Mouse (Mus musculus) gastrocnemius, postnatal 14 days (tissue): ENCODE results near the gene Gm13199. TPM values are rescaled to one million over a fixed set of nuclear protein-coding genes. Genes with fewer than 3 reads are reported as not detected.

Source experiments
- DNase-seq: peaks from one replicate; pipeline ENCODE4 v3.0.0; 2021; ENCODE audit warnings: mixed read lengths
- intact Hi-C: fragments of 180-260 bp; cut with DNase I; formaldehyde crosslinking; loops from one replicate; pipeline ENCODE4 v1.15.1; 2025; ENCODE audit warnings: low total_unique reads
- long read RNA-seq, 2 experiments: library from polyadenylated mRNA; stranded (forward); transcript quantifications; one replicate each; pipeline ENCODE4 v2.0.0; 2021
- total RNA-seq, 2 experiments: library from RNA; stranded (reverse); gene quantifications; 2 replicates each; pipeline ENCODE4 v1.2.3; 2021

Gene Gm13199
- total RNA-seq = under 1 TPM in 1 of 2 experiments, not detected in 1; 0.40 TPM
- long read RNA-seq, experiment 1 = 0 reads
- long read RNA-seq, experiment 2 = 0 reads

- intact Hi-C loops = no loop called here
- DNase-seq = no peak
These were observed at the start of gene Gm13199 for GRCm38 (mm10) chr2:5862834-5863233. Gene Gm13199 (minus strand): TSS chr2:5862934.

- DNase-seq = peak; percentile 9
- intact Hi-C loops = no loop called here
These were observed 48.7 kb upstream of the Gm13199 start for GRCm38 (mm10) chr2:5911282-5911965.

GRCm38 (mm10) chr2:5906625-5907024 is 43.9 kb upstream of the Gm13199 start:
- intact Hi-C loops = no loop called here
- no peak for DNase-seq

- DNase-seq = no peak
- intact Hi-C loops = no loop called here
These were observed 43.4 kb upstream of the Gm13199 start for GRCm38 (mm10) chr2:5906092-5906491.

GRCm38 (mm10) chr2:5900145-5900544 is 37.4 kb upstream of the Gm13199 start:
- intact Hi-C loops = no loop called here
- DNase-seq = no peak

- peak; percentile 100 for DNase-seq
- intact Hi-C loops = no loop called here
These were observed 32.3 kb upstream of the Gm13199 start, which contains the start of gene Sec61a2 for GRCm38 (mm10) chr2:5894843-5895570. Gene Sec61a2 (minus strand): TSS chr2:5895432.

GRCm38 (mm10) chr2:5894296-5894695 is 31.6 kb upstream of the Gm13199 start:
- no peak for DNase-seq
- intact Hi-C loops = no loop called here

GRCm38 (mm10) chr2:5889412-5889811 is 26.7 kb upstream of the Gm13199 start:
- no peak for DNase-seq
- intact Hi-C loops = no loop called here

GRCm38 (mm10) chr2:5888865-5889264 is 26.1 kb upstream of the Gm13199 start:
- intact Hi-C loops = no loop called here

GRCm38 (mm10) chr2:5877446-5877845 is 14.7 kb upstream of the Gm13199 start:
- intact Hi-C loops = no loop called here
- DNase-seq = no peak

More at GRCm38 (mm10) chr2:5888865-5889264, 26.1 kb upstream of the Gm13199 start:
- no peak for DNase-seq

- DNase-seq = no peak
- intact Hi-C loops = no loop called here
These were observed 7.0 kb upstream of the Gm13199 start for GRCm38 (mm10) chr2:5869746-5870145.

GRCm38 (mm10) chr2:5867681-5868080 is 4.9 kb upstream of the Gm13199 start:
- intact Hi-C loops = no loop called here

GRCm38 (mm10) chr2:5851866-5852265 is 10.9 kb downstream of the Gm13199 start:
- intact Hi-C loops = no loop called here
- no peak for DNase-seq

More at GRCm38 (mm10) chr2:5867681-5868080, 4.9 kb upstream of the Gm13199 start:
- DNase-seq = no peak

GRCm38 (mm10) chr2:5851116-5851515 is 11.6 kb downstream of the Gm13199 start:
- no peak for DNase-seq
- intact Hi-C loops = no loop called here

GRCm38 (mm10) chr2:5845826-5846225 is 16.9 kb downstream of the Gm13199 start:
- intact Hi-C loops = no loop called here
- no peak for DNase-seq

GRCm38 (mm10) chr2:5844873-5845631 is 17.7 kb downstream of the Gm13199 start, which contains the start of the genes Nudt5 and Cdc123:
Gene Nudt5 (plus strand): TSS chr2:5845019.
Gene Cdc123 (minus strand): TSS chr2:5845164.
- intact Hi-C loops = no loop called here
- DNase-seq = peak; percentile 86

GRCm38 (mm10) chr2:5844181-5844872 is 18.4 kb downstream of the Gm13199 start:
- intact Hi-C loops = no loop called here
- DNase-seq = peak; percentile 8

GRCm38 (mm10) chr2:5840815-5841214 is 21.9 kb downstream of the Gm13199 start:
- intact Hi-C loops = no loop called here
- DNase-seq = no peak

- intact Hi-C loops = no loop called here
- no peak for DNase-seq
These were observed 37.3 kb downstream of the Gm13199 start for GRCm38 (mm10) chr2:5825265-5825913.
